Mouse (Mus musculus): ENCODE data around the gene Mrpl12. TPM values are rescaled to one million over a fixed set of nuclear protein-coding genes. Genes with fewer than 3 reads are reported as not detected.

Gene Mrpl12
- polyA plus RNA-seq, 1 experiment from 2014 or later: 152 TPM

DNA sequence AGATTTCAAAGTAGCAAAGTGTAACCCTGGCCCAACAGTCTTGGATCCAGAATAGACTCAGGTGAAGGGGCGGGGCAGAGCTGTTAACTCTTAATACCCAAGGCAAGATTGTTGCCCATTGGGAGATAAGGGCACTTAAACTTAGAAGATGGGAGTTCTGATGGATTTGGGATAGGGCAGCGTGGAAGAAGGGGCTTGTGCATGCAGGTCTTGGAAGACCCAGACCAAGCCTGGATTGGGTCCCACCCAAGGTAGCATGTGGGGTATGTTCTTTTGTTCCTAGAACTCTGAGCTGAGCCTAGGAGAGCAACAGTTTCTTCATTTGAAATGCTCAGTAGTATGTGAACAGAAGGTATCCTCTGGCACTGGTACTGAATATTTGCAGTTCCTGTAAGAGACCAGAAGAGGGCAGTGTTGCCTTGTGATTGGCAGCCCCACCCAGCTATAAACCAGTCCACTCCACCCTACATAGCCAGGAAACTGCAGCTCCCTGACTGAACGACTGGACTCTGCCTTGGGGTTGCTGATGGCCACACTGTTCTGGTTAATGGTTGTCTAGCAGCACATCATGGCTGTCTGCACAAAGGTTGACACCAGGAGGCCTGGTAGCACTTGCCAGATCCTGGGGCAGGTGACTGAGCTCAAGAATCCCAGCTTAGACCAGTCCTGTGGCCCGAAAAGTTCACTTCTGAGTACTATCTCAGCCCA is 4.8 kb downstream of the Mrpl12 start:
- Histone ChIP-seq H3K9ac (ENCODE audit: low read length) (no peak overlapping the region), H3K4me2 (ENCODE audit: low read depth, low read length, severe bottlenecking) (no peak overlapping the region), H3K4me1 (replicated peaks; ENCODE audit: control insufficient read depth, insufficient read depth, low read length) (peaks cover 30% of the 10 kb centered on the region), H3K4me3 (ENCODE audit: low read depth, low read length) (no peak overlapping the region; the same call in 1 of the 2 replicates), H3K27me3 (ENCODE audit: control insufficient read depth, insufficient read depth, low read length) (no peaks in the 10 kb centered on the region), H3K9me3 (ENCODE audit: control insufficient read depth, low read length) (no peaks in the 10 kb centered on the region), H3K36me3 (ENCODE audit: control insufficient read depth, insufficient read depth, low read length) (peaks cover 11% of the 10 kb centered on the region; the same call in 1 of the 2 replicates), H3K27ac (ENCODE audit: low read depth, low read length) (no peak overlapping the region)
- peak; percentile 75 for DNase-seq (ENCODE audit: low spot score)
- WGBS: 67% methylated on average over 4 of the region's 4 CpGs
- ATAC-seq (replicated peaks; ENCODE audit: low FRiP score): no peak

GRCm38 (mm10) chr11:120490291-120491046 is 6.1 kb downstream of the Mrpl12 start:
- no peaks in the 10 kb centered on the region for H3K9me3 ChIP-seq (ENCODE audit: control insufficient read depth, low read length)
- WGBS: 43% methylated on average over 4 of the region's 4 CpGs
- ATAC-seq (replicated peaks; ENCODE audit: low FRiP score) (no peak), DNase-seq (ENCODE audit: low spot score) (no peak)
- H3K36me3 ChIP-seq (ENCODE audit: control insufficient read depth, insufficient read depth, low read length): peaks cover 11% of the 10 kb centered on the region; the same call in 1 of the 2 replicates
- peak overlapping the region; percentile 74 for H3K4me2 ChIP-seq (ENCODE audit: low read depth, low read length, severe bottlenecking)
- peak overlapping the region; percentile 65; the same call in 1 of the 2 replicates for H3K27ac ChIP-seq (ENCODE audit: low read depth, low read length)
- peaks cover 25% of the 10 kb centered on the region for H3K4me1 ChIP-seq (replicated peaks; ENCODE audit: control insufficient read depth, insufficient read depth, low read length)
- H3K27me3 ChIP-seq (ENCODE audit: control insufficient read depth, insufficient read depth, low read length): no peaks in the 10 kb centered on the region
- 0 out of 2 replicates have a peak overlapping the region, but pooled peaks have one; percentile 0 for H3K4me3 ChIP-seq (ENCODE audit: low read depth, low read length)
- H3K9ac ChIP-seq (ENCODE audit: low read length): peak overlapping the region; percentile 79; the same call in 1 of the 2 replicates

DNA sequence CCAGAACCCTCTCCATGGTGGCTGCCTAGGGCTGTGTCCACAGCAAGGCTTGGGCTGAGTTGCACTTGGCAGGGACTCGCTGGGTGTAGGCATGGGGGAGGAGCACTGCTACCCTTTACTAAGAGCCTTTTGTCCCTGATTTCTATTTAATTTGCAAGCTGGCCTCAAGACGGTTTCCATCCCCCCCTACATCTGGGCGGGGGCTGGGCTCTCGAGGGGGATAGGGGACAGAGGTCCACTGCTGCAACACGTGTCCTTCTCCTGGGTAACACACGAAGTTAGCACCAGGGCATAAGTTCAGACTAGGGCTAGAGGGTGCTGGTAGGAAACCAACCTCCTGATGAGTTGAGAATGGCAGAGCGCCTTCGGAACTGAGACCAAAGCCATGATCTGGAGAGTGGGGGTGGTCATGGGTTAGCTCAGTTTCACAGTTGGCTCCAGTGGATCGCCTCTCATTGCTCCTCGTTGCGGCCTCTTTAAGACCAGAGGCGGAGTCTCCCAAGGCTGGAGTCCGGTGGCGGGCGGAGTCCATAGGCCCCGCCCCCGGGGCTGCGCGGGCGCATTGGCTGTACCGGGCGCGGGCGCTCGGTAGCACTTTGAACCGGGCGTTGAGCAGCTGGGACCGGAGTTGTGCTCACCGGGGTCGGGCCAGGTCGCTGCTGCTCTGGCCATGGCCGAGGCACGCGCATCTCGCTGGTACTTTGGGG is 7.1 kb downstream of the Mrpl12 start, which contains the start of gene Slc25a10:
Gene Slc25a10, plus strand, starts transcription at position 524 of the 707 bp plus-strand sequence.
- no peaks in the 10 kb centered on the region for H3K9me3 ChIP-seq (ENCODE audit: control insufficient read depth, low read length)
- no peaks in the 10 kb centered on the region for H3K27me3 ChIP-seq (ENCODE audit: control insufficient read depth, insufficient read depth, low read length)
- H3K4me3 ChIP-seq (ENCODE audit: low read depth, low read length): peak within 1 kb of the TSS; percentile 92
- ATAC-seq (replicated peaks; ENCODE audit: low FRiP score) (peak; percentile 90), DNase-seq (ENCODE audit: low spot score) (peak; percentile 93)
- H3K4me1 ChIP-seq (replicated peaks; ENCODE audit: control insufficient read depth, insufficient read depth, low read length): peaks cover 20% of the 10 kb centered on the region
- peaks cover 11% of the 10 kb centered on the region; the same call in 1 of the 2 replicates for H3K36me3 ChIP-seq (ENCODE audit: control insufficient read depth, insufficient read depth, low read length)
- H3K9ac ChIP-seq (ENCODE audit: low read length): peak within 1 kb of the TSS; percentile 79
- peak within 1 kb of the TSS; percentile 74 for H3K4me2 ChIP-seq (ENCODE audit: low read depth, low read length, severe bottlenecking)
- peak within 1 kb of the TSS; percentile 65; the same call in 1 of the 2 replicates for H3K27ac ChIP-seq (ENCODE audit: low read depth, low read length)
- under 1% methylated on average over 35 of the region's 35 CpGs for WGBS

GRCm38 (mm10) chr11:120492024-120492877 is 7.8 kb downstream of the Mrpl12 start:
- no peak for DNase-seq (ENCODE audit: low spot score)
- Histone ChIP-seq H3K27me3 (ENCODE audit: control insufficient read depth, insufficient read depth, low read length) (no peaks in the 10 kb centered on the region), H3K9ac (ENCODE audit: low read length) (peak overlapping the region; percentile 79), H3K9me3 (ENCODE audit: control insufficient read depth, low read length) (no peaks in the 10 kb centered on the region), H3K4me2 (ENCODE audit: low read depth, low read length, severe bottlenecking) (peak overlapping the region; percentile 74), H3K36me3 (ENCODE audit: control insufficient read depth, insufficient read depth, low read length) (peaks cover 13% of the 10 kb centered on the region; the same call in 1 of the 2 replicates), H3K4me3 (ENCODE audit: low read depth, low read length) (peak overlapping the region; percentile 92), H3K27ac (ENCODE audit: low read depth, low read length) (peak overlapping the region; percentile 65; the same call in 1 of the 2 replicates), H3K4me1 (replicated peaks; ENCODE audit: control insufficient read depth, insufficient read depth, low read length) (peaks cover 20% of the 10 kb centered on the region)
- no peak; the same call in none of the 2 replicates for ATAC-seq (replicated peaks; ENCODE audit: low FRiP score)
- WGBS: 0% methylated on average over 48 of the region's 48 CpGs

DNA sequence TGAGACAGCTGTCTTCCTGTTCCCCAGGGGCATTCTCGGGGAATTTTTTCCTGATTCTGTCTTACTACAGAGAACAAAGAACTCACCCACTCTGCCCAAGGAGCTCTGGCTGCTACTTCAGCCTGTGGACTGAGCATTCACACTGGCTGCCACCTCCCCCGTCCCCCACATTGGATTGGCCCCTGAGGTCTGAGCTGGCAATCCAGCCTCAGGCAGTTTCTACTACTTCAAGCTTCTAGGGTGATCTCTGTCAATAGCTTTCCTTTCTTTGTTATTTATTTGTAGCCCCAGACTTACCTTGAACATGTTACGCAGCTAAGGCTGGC is 8.4 kb downstream of the Mrpl12 start:
- Histone ChIP-seq H3K27ac (ENCODE audit: low read depth, low read length) (no peak overlapping the region), H3K27me3 (ENCODE audit: control insufficient read depth, insufficient read depth, low read length) (no peaks in the 10 kb centered on the region), H3K4me2 (ENCODE audit: low read depth, low read length, severe bottlenecking) (peak overlapping the region; percentile 74), H3K4me1 (replicated peaks; ENCODE audit: control insufficient read depth, insufficient read depth, low read length) (peaks cover 20% of the 10 kb centered on the region), H3K4me3 (ENCODE audit: low read depth, low read length) (peak overlapping the region; percentile 92), H3K9me3 (ENCODE audit: control insufficient read depth, low read length) (no peaks in the 10 kb centered on the region), H3K9ac (ENCODE audit: low read length) (peak overlapping the region; percentile 79), H3K36me3 (ENCODE audit: control insufficient read depth, insufficient read depth, low read length) (peaks cover 11% of the 10 kb centered on the region; the same call in 1 of the 2 replicates)
- no peak for ATAC-seq (replicated peaks; ENCODE audit: low FRiP score)
- WGBS: 25% methylated on average over 3 of the region's 3 CpGs
- no peak for DNase-seq (ENCODE audit: low spot score)

DNA sequence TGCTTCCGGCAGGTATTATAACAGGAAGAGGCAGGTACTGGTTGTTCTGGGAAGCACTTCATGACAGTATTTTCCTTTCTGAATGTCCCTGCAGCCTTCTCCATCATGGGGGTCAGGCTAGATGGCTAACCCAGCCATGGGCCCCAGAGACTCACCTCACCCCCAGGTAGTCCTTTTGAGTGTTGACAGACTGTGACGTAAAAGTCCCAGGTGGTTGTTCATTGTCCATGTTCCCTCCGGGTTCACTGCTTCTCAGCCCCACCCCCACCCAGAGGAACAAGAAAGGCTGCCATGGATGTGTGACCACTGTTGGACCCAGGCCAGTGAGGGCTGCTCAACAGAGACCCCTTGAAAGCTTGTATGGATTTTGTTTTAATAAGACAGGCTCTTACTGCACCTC is 8.9 kb downstream of the Mrpl12 start:
- no peak for ATAC-seq (replicated peaks; ENCODE audit: low FRiP score)

GRCm38 (mm10) chr11:120493911-120494310 is 9.5 kb downstream of the Mrpl12 start:
- H3K4me2 ChIP-seq (ENCODE audit: low read depth, low read length, severe bottlenecking): no peak overlapping the region
- H3K9me3 ChIP-seq (ENCODE audit: control insufficient read depth, low read length): no peaks in the 10 kb centered on the region
- 77% methylated on average over 3 of the region's 3 CpGs for WGBS
- no peak overlapping the region for H3K4me3 ChIP-seq (ENCODE audit: low read depth, low read length)
- no peak for ATAC-seq (replicated peaks; ENCODE audit: low FRiP score)
- H3K27ac ChIP-seq (ENCODE audit: low read depth, low read length): no peak overlapping the region
- no peak for DNase-seq (ENCODE audit: low spot score)
- H3K36me3 ChIP-seq (ENCODE audit: control insufficient read depth, insufficient read depth, low read length): peaks cover 4% of the 10 kb centered on the region; the same call in 1 of the 2 replicates
- no peaks in the 10 kb centered on the region for H3K27me3 ChIP-seq (ENCODE audit: control insufficient read depth, insufficient read depth, low read length)
- H3K4me1 ChIP-seq (replicated peaks; ENCODE audit: control insufficient read depth, insufficient read depth, low read length): peaks cover 20% of the 10 kb centered on the region
- no peak overlapping the region for H3K9ac ChIP-seq (ENCODE audit: low read length)

More for the DNA sequence above, 8.9 kb downstream of the Mrpl12 start:
- Histone ChIP-seq H3K4me2 (ENCODE audit: low read depth, low read length, severe bottlenecking) (peak overlapping the region; percentile 74), H3K27me3 (ENCODE audit: control insufficient read depth, insufficient read depth, low read length) (no peaks in the 10 kb centered on the region), H3K27ac (ENCODE audit: low read depth, low read length) (no peak overlapping the region), H3K36me3 (ENCODE audit: control insufficient read depth, insufficient read depth, low read length) (peaks cover 8% of the 10 kb centered on the region; the same call in 1 of the 2 replicates), H3K4me1 (replicated peaks; ENCODE audit: control insufficient read depth, insufficient read depth, low read length) (peaks cover 20% of the 10 kb centered on the region), H3K9ac (ENCODE audit: low read length) (peak overlapping the region; percentile 79), H3K4me3 (ENCODE audit: low read depth, low read length) (peak overlapping the region; percentile 92; the same call in 1 of the 2 replicates), H3K9me3 (ENCODE audit: control insufficient read depth, low read length) (no peaks in the 10 kb centered on the region)
- DNase-seq (ENCODE audit: low spot score): no peak
- 75% methylated on average over 3 of the region's 3 CpGs for WGBS

All from forebrain, embryonic 11.5 days (tissue).